Mouse (Mus musculus) embryonic facial prominence, embryonic 14.5 days (tissue): ENCODE results near the gene Pde8a. TPM values are rescaled to one million over a fixed set of nuclear protein-coding genes. Genes with fewer than 3 reads are reported as not detected.
A peak's percentile ranks its signal among the peaks of the same experiment; 100 is the strongest.

Experiments used
- ATAC-seq: fragments of 200-750 bp; cut with Nextera tagmentation; 2 replicates; pipeline ENCODE4 v1.8.0; 2017; ENCODE audit warnings: low read depth, moderate number of reproducible peaks, moderate TSS enrichment
- DNase-seq: peaks from one replicate; pipeline ENCODE4 v3.0.0-alpha.2; 2015; ENCODE audit warnings: low spot score
- H3K27ac ChIP-seq: fragments of 300-500 bp; sonication (generic); replicated peaks from 2 replicates; pipeline ENCODE4 v1.5.1; 2014; ENCODE audit warnings: low read depth, mild to moderate bottlenecking, low read length, moderate library complexity
- H3K27me3 ChIP-seq: fragments of 300-500 bp; sonication (generic); replicated peaks from 2 replicates; pipeline ENCODE4 v1.6.1; 2014; ENCODE audit warnings: low read length; ENCODE audit not compliant: control insufficient read depth, insufficient read depth
- H3K36me3 ChIP-seq: fragments of 300-500 bp; sonication (generic); 2 replicates; pipeline ENCODE4 v1.6.1; 2014; ENCODE audit warnings: low read length, mixed read lengths; ENCODE audit not compliant: control insufficient read depth, insufficient read depth
- H3K4me1 ChIP-seq: fragments of 300-500 bp; sonication (generic); 2 replicates; pipeline ENCODE4 v1.6.1; 2014; ENCODE audit warnings: antibody characterized with exemption, low read length; ENCODE audit not compliant: control insufficient read depth, insufficient read depth
- H3K4me2 ChIP-seq: fragments of 300-500 bp; sonication (generic); 2 replicates; pipeline ENCODE4 v1.6.1; 2014; ENCODE audit warnings: low read depth, mild to moderate bottlenecking, low read length, moderate library complexity, mixed read lengths
- H3K4me3 ChIP-seq: fragments of 300-500 bp; sonication (generic); 2 replicates; pipeline ENCODE4 v1.5.1; 2014; ENCODE audit warnings: low read depth, mild to moderate bottlenecking, low read length
- H3K9ac ChIP-seq: fragments of 300-500 bp; sonication (generic); 2 replicates; pipeline ENCODE4 v1.6.1; 2014; ENCODE audit warnings: low read depth, mild to moderate bottlenecking, low read length, moderate library complexity, mixed read lengths
- H3K9me3 ChIP-seq: fragments of 300-500 bp; sonication (generic); 2 replicates; pipeline ENCODE4 v1.6.1; 2016; ENCODE audit warnings: low read length; ENCODE audit not compliant: control insufficient read depth
- WGBS: fragments of 180-500 bp; shearing (Covaris S2); extraction: QIAGEN DNeasy Blood & Tissue Kit; methylation state at CpG from one replicate; pipeline ENCODE4 v1.1.7; 2014; 5-methylcytosine and 5-hydroxymethylcytosine counted together
- polyA plus RNA-seq: library from polyadenylated mRNA; unstranded; fragments of >200 nt; fragmentation: Nextera tagmentation; extraction: Ambion mirVana; gene quantifications from 2 replicates; pipeline ENCODE4 v1.2.1, GENCODE M21; 2014

Pde8a gene
- polyA plus RNA-seq, 1 experiment from 2014 or later = 9.6 TPM

DNA sequence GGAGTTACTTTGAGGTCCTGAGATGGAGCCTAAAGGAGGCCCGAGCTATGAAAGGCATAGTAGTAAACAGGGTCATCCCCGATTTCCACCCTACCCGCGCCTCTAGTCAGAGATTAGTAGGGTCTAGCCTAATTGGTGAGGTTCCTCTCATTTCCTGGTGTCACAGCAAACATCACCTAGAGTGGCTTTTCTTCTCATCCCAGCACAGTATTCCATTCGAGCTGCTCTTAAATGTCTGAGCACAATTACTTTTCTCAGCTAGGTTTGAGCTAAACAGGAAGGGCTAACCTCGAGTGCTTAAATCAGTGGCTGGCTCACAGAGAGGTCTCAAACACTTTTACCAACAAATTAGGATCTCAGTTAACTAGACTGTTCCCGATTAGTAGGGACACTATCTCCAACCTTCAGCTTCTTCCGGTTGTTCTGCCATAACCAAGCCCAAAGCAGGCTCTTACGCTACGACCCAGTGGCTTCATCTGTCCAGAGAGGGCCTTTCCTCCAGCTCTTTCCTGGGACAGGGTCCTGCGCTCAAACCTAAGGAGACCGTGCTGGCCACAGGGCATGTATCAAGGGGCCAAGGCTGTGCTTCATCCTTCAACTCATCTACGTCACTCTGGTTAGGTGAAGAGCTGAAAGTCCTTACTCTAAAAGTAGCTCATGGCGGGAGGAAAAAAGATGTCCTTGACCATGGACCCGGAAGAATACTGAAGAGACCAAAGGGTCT, 132.2 kb downstream of the Pde8a start:
- no peak for DNase-seq
- no peak; the same call in 1 of the 2 replicates for ATAC-seq
- H3K9me3 ChIP-seq = no peaks in the 10 kb centered on the region
- H3K36me3 ChIP-seq = peaks cover 36% of the 10 kb centered on the region
- no peaks in the 10 kb centered on the region for H3K27me3 ChIP-seq
- peak overlapping the region; percentile 70 for H3K9ac ChIP-seq
- peak overlapping the region; percentile 56 for H3K4me2 ChIP-seq
- 0 out of 2 replicates have a peak overlapping the region, but pooled peaks have one; percentile 53 for H3K27ac ChIP-seq
- WGBS = 61% methylated on average over 15 of the region's 15 CpGs
- peak overlapping the region; percentile 97 for H3K4me3 ChIP-seq
- H3K4me1 ChIP-seq = peaks cover 10% of the 10 kb centered on the region; the same call in 1 of the 2 replicates

DNA sequence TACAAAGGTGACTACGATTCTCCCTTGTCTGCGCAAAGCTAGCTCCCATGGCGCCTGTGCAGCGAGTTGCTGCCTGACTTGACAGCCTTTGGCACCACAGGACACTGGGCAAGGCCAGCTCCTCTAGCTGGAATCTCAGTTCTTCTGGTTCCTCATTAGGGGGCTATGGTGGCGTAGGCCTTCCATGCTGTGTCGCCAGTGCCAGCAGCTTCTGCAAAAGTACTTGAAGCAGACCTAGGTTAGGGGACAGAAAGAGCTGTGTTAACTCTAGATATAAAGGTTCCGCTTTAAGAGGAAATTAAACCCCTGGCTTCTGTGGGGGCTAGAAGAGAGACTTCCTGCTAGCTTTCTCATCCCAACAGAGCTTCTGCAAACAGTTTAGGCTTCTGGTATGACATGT, 134.8 kb downstream of the Pde8a start:
- Histone ChIP-seq H3K36me3 (peaks cover 10% of the 10 kb centered on the region), H3K4me3 (no peak overlapping the region), H3K4me1 (peaks cover 7% of the 10 kb centered on the region; the same call in 1 of the 2 replicates), H3K4me2 (no peak overlapping the region), H3K27ac (no peak overlapping the region), H3K9ac (no peak overlapping the region), H3K27me3 (no peaks in the 10 kb centered on the region), H3K9me3 (no peaks in the 10 kb centered on the region)
- 63% methylated on average over 7 of the region's 7 CpGs for WGBS
- ATAC-seq (no peak), DNase-seq (no peak)

DNA sequence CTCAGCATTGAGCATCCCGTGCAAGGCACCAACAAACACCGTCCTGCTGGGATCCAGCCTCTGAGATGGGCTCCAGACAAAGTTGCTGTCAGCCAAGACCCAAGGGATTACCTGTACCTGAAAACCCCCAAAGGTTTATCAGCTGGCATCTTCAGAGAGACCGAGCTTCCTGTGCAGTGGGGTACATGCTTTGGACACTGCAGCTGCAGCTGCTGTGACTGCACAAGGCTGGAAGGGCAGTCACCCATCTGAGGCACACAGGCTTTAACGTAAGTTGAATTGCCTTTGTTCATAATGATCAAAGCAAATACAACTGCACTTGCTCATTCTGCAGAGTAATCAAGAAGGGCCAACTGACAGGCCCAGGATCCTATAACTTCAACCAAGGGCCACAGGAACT, 138.4 kb downstream of the Pde8a start:
- Histone ChIP-seq H3K4me2 (no peak overlapping the region), H3K4me3 (no peak overlapping the region), H3K36me3 (no peaks in the 10 kb centered on the region), H3K4me1 (no peaks in the 10 kb centered on the region), H3K9me3 (no peaks in the 10 kb centered on the region), H3K9ac (no peak overlapping the region), H3K27ac (no peak overlapping the region), H3K27me3 (no peaks in the 10 kb centered on the region)
- WGBS = 66% methylated on average over 4 of the region's 4 CpGs
- DNase-seq = no peak
- no peak for ATAC-seq

DNA sequence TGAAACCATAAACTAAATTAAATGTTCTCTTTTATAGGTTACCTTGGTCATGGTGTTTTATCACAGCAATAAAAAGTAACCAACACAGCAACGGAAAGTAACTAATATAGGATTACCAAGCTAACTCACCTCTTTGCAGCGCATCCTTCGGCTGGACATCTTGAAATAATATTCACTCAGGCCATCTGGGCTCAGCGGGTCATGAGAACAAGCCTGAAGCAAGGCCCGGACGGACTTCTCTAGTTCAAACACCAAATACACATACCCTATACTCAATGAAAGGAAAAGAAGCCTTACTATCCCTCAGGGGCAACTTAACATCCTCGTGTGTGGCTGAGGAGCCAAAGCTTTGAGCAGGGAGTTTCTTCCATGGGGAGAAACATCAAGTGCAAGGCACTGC, 142.3 kb downstream of the Pde8a start:
- H3K4me3 ChIP-seq = no peak overlapping the region
- no peaks in the 10 kb centered on the region for H3K36me3 ChIP-seq
- H3K4me1 ChIP-seq = no peaks in the 10 kb centered on the region
- no peak overlapping the region for H3K9ac ChIP-seq
- no peaks in the 10 kb centered on the region for H3K27me3 ChIP-seq
- no peak overlapping the region for H3K27ac ChIP-seq
- no peak for ATAC-seq
- DNase-seq = no peak
- no peaks in the 10 kb centered on the region for H3K9me3 ChIP-seq
- H3K4me2 ChIP-seq = no peak overlapping the region
- WGBS = 64% methylated on average over 7 of the region's 7 CpGs

DNA sequence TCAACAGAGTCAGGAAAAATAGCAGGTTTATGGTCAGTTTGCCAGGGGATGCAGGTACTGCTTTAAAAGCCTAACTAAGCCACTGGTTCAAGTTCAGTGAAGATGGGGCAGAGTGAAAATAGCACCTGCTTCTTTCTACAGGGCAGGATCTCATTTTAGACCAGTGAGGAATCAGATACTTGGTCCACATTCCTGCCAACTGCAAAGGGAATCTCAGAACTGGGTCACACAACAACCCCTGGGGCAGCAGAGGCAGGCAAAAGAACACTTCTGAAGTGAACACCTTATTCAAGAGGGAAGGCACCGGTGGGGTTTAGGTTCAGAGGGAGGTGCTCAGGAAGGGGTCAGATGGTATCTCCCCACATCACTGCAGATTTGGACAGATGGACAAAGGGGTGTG, 143.0 kb downstream of the Pde8a start:
- H3K27ac ChIP-seq = no peak overlapping the region
- ATAC-seq = no peak
- no peaks in the 10 kb centered on the region for H3K27me3 ChIP-seq
- no peak for DNase-seq
- no peak overlapping the region for H3K9ac ChIP-seq
- no peaks in the 10 kb centered on the region for H3K36me3 ChIP-seq
- H3K9me3 ChIP-seq = no peaks in the 10 kb centered on the region
- WGBS = 75% methylated on average over 1 of the region's 1 CpGs
- H3K4me2 ChIP-seq = no peak overlapping the region
- H3K4me1 ChIP-seq = no peaks in the 10 kb centered on the region
- H3K4me3 ChIP-seq = no peak overlapping the region

DNA sequence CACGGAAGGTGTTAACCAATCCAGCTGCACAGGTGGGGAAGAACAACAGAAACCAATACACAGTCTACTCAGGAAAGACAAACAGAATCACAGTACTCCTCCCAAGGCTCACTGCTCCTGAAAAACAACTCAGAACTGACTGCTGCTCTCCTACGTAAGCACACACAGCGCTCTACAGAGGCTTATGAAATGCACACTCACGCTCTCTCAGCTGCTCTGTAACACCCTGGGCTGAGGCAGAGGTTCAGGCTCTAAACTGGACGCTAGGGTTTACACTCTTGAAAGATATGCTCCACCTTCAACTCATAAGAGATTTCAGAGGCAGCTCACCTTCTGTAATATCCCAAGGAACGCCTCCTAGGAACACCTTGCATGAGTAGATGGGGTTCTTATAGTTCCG, 143.6 kb downstream of the Pde8a start:
- Histone ChIP-seq H3K9ac (no peak overlapping the region), H3K4me1 (no peaks in the 10 kb centered on the region), H3K27ac (no peak overlapping the region), H3K36me3 (no peaks in the 10 kb centered on the region), H3K4me2 (no peak overlapping the region), H3K27me3 (no peaks in the 10 kb centered on the region), H3K9me3 (no peaks in the 10 kb centered on the region), H3K4me3 (no peak overlapping the region)
- WGBS = 76% methylated on average over 7 of the region's 7 CpGs
- no peak for DNase-seq
- no peak for ATAC-seq

DNA sequence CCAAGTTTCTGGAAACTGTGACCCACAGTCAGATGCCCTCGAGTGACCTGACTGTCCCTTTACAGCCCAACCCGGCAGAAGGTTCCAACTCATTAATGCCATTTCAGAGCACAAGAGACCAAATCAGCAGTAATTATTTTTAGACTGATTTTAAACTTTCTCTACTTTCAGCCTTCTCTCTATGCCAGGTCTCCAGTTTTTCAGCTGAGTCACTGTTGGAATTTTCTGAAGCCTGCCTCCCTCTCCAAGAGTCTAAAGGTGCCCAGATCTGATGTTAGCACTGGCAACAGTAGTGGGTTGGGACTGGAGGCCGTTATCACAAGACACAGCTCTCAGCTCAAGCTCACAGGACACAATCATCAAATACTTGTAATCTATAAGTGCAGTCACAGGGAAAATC, 154.6 kb downstream of the Pde8a start:
- Histone ChIP-seq H3K9ac (no peak overlapping the region), H3K9me3 (no peaks in the 10 kb centered on the region), H3K27me3 (no peaks in the 10 kb centered on the region), H3K4me1 (no peaks in the 10 kb centered on the region; the same call in 1 of the 2 replicates), H3K36me3 (no peaks in the 10 kb centered on the region), H3K4me3 (no peak overlapping the region), H3K4me2 (no peak overlapping the region), H3K27ac (no peak overlapping the region)
- DNase-seq (no peak), ATAC-seq (no peak)
- WGBS = 65% methylated on average over 3 of the region's 3 CpGs

DNA sequence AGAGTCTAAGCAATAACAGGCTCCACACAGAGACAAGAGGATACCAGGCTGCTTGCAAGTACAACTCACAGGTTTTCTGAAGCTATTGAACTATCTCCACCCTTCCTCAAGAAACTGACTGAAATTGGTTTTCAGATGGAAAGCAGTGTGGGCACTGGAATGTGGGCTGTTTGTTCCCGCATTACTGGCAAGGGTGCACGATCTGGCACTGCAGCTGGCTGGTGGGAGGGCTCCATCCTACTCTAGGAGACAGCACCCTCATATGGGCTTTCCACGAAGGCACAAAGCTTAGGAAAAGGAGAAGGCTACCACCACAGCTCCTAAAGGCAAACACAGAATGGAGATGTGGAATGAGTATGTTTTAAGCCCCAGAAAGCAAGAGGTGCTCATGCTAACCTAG, 156.3 kb downstream of the Pde8a start:
- ATAC-seq (no peak), DNase-seq (no peak)
- H3K27ac ChIP-seq = no peak overlapping the region
- no peaks in the 10 kb centered on the region; the same call in 1 of the 2 replicates for H3K4me1 ChIP-seq
- H3K36me3 ChIP-seq = no peaks in the 10 kb centered on the region
- H3K4me3 ChIP-seq = no peak overlapping the region
- 55% methylated on average over 3 of the region's 3 CpGs for WGBS
- H3K9ac ChIP-seq = no peak overlapping the region
- no peak overlapping the region for H3K4me2 ChIP-seq
- no peaks in the 10 kb centered on the region for H3K27me3 ChIP-seq
- no peaks in the 10 kb centered on the region for H3K9me3 ChIP-seq

DNA sequence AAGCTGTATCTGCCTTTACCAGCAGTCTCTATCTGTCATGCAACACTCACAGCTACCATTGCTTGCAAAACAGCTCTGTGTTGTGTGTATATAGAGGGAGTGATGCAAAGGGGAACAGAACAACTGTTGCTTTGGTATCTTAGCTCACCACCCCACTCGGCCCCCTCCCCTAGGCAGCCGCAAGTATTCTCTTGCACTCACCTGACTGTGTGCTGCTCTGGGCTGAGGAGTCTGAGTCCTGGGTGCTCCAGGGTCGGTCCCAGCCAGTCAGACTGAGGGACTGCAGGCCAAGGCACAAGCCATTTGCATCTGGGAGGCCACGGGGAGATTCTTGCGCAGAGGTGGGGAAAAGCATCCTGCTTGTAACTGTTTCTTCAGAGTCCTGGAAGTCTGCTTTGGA, 158.4 kb downstream of the Pde8a start:
- H3K36me3 ChIP-seq = no peaks in the 10 kb centered on the region
- H3K9ac ChIP-seq = 0 out of 2 replicates have a peak overlapping the region, but pooled peaks have one; percentile 38
- H3K4me2 ChIP-seq = peak overlapping the region; percentile 50
- DNase-seq = no peak
- no peaks in the 10 kb centered on the region for H3K4me1 ChIP-seq
- 0 out of 2 replicates have a peak, but pooled peaks have one; percentile 33 for ATAC-seq
- no peak overlapping the region for H3K27ac ChIP-seq
- WGBS = 18% methylated on average over 5 of the region's 5 CpGs
- peak overlapping the region; percentile 16; the same call in 1 of the 2 replicates for H3K4me3 ChIP-seq
- H3K9me3 ChIP-seq = no peaks in the 10 kb centered on the region
- H3K27me3 ChIP-seq = no peaks in the 10 kb centered on the region
